Mouse (Mus musculus) neural tube, embryonic 11.5 days (tissue): Measurements from ENCODE around the gene Ctdspl2. TPM values are rescaled to one million over a fixed set of nuclear protein-coding genes. Genes with fewer than 3 reads are reported as not detected.
"Not testable (repeated sequence)": the region's sequence is repeated elsewhere in the genome, so short reads cannot be mapped to it uniquely, and the experiment has no call there.

ENCODE experiments used
- ATAC-seq: fragments of 200-750 bp; cut with Nextera tagmentation; 2 replicates; pipeline ENCODE4 v1.8.0; 2017; ENCODE audit warnings: moderate number of reproducible peaks, mild to moderate bottlenecking, moderate TSS enrichment, moderate library complexity; ENCODE audit not compliant: insufficient read depth, low FRiP score, low TSS enrichment
- DNase-seq: peaks from one replicate; pipeline ENCODE4 v3.0.0-alpha.2; 2015; ENCODE audit warnings: low spot score
- H3K27ac ChIP-seq: fragments of 300-500 bp; sonication (generic); 2 replicates; pipeline ENCODE4 v1.5.1; 2014; ENCODE audit warnings: low read depth, mild to moderate bottlenecking, low read length
- H3K27me3 ChIP-seq: fragments of 300-500 bp; sonication (generic); 2 replicates; pipeline ENCODE4 v1.6.1; 2014; ENCODE audit warnings: mild to moderate bottlenecking, low read length, mixed read lengths; ENCODE audit not compliant: control insufficient read depth, insufficient read depth
- H3K36me3 ChIP-seq: fragments of 300-500 bp; sonication (generic); 2 replicates; pipeline ENCODE4 v1.6.1; 2014; ENCODE audit warnings: mild to moderate bottlenecking, low read length, moderate library complexity, mixed read lengths; ENCODE audit not compliant: control insufficient read depth, insufficient read depth
- H3K4me1 ChIP-seq: fragments of 300-500 bp; sonication (generic); 2 replicates; pipeline ENCODE4 v1.6.1; 2014; ENCODE audit warnings: low read length, mixed read lengths; ENCODE audit not compliant: control insufficient read depth, insufficient read depth
- H3K4me2 ChIP-seq: fragments of 300-500 bp; sonication (generic); 2 replicates; pipeline ENCODE4 v1.6.1; 2014; ENCODE audit warnings: low read depth, mild to moderate bottlenecking, moderate library complexity
- H3K4me3 ChIP-seq: fragments of 300-500 bp; sonication (generic); 2 replicates; pipeline ENCODE4 v1.5.1; 2014; ENCODE audit warnings: low read depth, low read length
- H3K9ac ChIP-seq: fragments of 300-500 bp; sonication (generic); 2 replicates; pipeline ENCODE4 v1.6.1; 2014; ENCODE audit warnings: mild to moderate bottlenecking, low read length
- H3K9me3 ChIP-seq: fragments of 300-500 bp; sonication (generic); 2 replicates; pipeline ENCODE4 v1.6.1; 2016; ENCODE audit warnings: low read length; ENCODE audit not compliant: control insufficient read depth
- WGBS: fragments of 180-500 bp; shearing (Covaris S2); extraction: QIAGEN DNeasy Blood & Tissue Kit; methylation state at CpG from one replicate; pipeline ENCODE4 v1.1.7; 2014; 5-methylcytosine and 5-hydroxymethylcytosine counted together
- polyA plus RNA-seq: library from polyadenylated mRNA; unstranded; fragments of >200 nt; fragmentation: Nextera tagmentation; extraction: Ambion mirVana; gene quantifications from 2 replicates; pipeline ENCODE4 v1.2.1, GENCODE M21; 2014

Gene Ctdspl2
- 46.7 and 53.6 TPM in 2 replicates for polyA plus RNA-seq

- under 1% methylated on average over 45 of the region's 48 CpGs for WGBS
- DNase-seq (peak; percentile 98), ATAC-seq (peak; percentile 96)
- Histone ChIP-seq H3K27ac (peak within 1 kb of the TSS; percentile 75), H3K9me3 (no peaks in the 10 kb centered on the region), H3K4me1 (peaks cover 4% of the 10 kb centered on the region), H3K36me3 (no peaks in the 10 kb centered on the region), H3K4me2 (peak within 1 kb of the TSS; percentile 54), H3K9ac (peak within 1 kb of the TSS; percentile 90), H3K4me3 (peak within 1 kb of the TSS; percentile 81), H3K27me3 (no peaks in the 10 kb centered on the region)
These were observed at the start of gene Ctdspl2, which contains the start of gene Mageb3 for GRCm38 (mm10) chr2:121955765-121956223. TSS of gene Ctdspl2 (plus strand) at chr2:121956001. TSS of gene Mageb3 (minus strand) at chr2:121956092.

GRCm38 (mm10) chr2:121909975-121910374 lies 45.8 kb upstream of the Ctdspl2 start:
- no peaks in the 10 kb centered on the region; the same call in 1 of the 2 replicates for H3K36me3 ChIP-seq
- WGBS = 90% methylated on average over 3 of the region's 3 CpGs

GRCm38 (mm10) chr2:121916047-121916970 lies 39.5 kb upstream of the Ctdspl2 start:
- H3K27ac ChIP-seq = no peak overlapping the region
- H3K36me3 ChIP-seq = no peaks in the 10 kb centered on the region
- ATAC-seq (no peak), DNase-seq (no peak)
- no peaks in the 10 kb centered on the region for H3K4me1 ChIP-seq
- no peak overlapping the region for H3K9ac ChIP-seq
- H3K9me3 ChIP-seq = no peaks in the 10 kb centered on the region
- H3K4me3 ChIP-seq = no peak overlapping the region
- WGBS = 95% methylated on average over 5 of the region's 5 CpGs
- no peak overlapping the region for H3K4me2 ChIP-seq
- H3K27me3 ChIP-seq = no peaks in the 10 kb centered on the region

More at GRCm38 (mm10) chr2:121909975-121910374, 45.8 kb upstream of the Ctdspl2 start:
- Histone ChIP-seq H3K27me3 (no peaks in the 10 kb centered on the region), H3K9ac (no peak overlapping the region), H3K4me2 (no peak overlapping the region), H3K27ac (no peak overlapping the region), H3K9me3 (no peaks in the 10 kb centered on the region), H3K4me1 (no peaks in the 10 kb centered on the region), H3K4me3 (no peak overlapping the region)
- no peak for ATAC-seq
- no peak for DNase-seq

GRCm38 (mm10) chr2:121937624-121938023 lies 18.2 kb upstream of the Ctdspl2 start:
- not testable (repeated sequence) for ATAC-seq

GRCm38 (mm10) chr2:121943364-121943763 lies 12.4 kb upstream of the Ctdspl2 start:
- Histone ChIP-seq H3K4me2 (no peak overlapping the region), H3K4me3 (no peak overlapping the region), H3K4me1 (no peaks in the 10 kb centered on the region), H3K9me3 (no peaks in the 10 kb centered on the region), H3K27ac (no peak overlapping the region), H3K36me3 (no peaks in the 10 kb centered on the region), H3K27me3 (no peaks in the 10 kb centered on the region), H3K9ac (no peak overlapping the region)
- ATAC-seq (no peak), DNase-seq (no peak)
- 82% methylated on average over 3 of the region's 3 CpGs for WGBS

More at GRCm38 (mm10) chr2:121937624-121938023, 18.2 kb upstream of the Ctdspl2 start:
- not testable (repeated sequence) for H3K27me3 ChIP-seq, DNase-seq, H3K9ac ChIP-seq, H3K4me2 ChIP-seq, H3K4me1 ChIP-seq, H3K36me3 ChIP-seq, H3K9me3 ChIP-seq, H3K4me3 ChIP-seq, H3K27ac ChIP-seq
- 92% methylated on average over 2 of the region's 2 CpGs for WGBS

GRCm38 (mm10) chr2:121954971-121955656 lies 687 bp upstream of the Ctdspl2 start:
- Histone ChIP-seq H3K9me3 (no peaks in the 10 kb centered on the region), H3K9ac (peak overlapping the region; percentile 90), H3K27ac (no peak overlapping the region; the same call in 1 of the 2 replicates), H3K27me3 (no peaks in the 10 kb centered on the region), H3K4me1 (peaks cover 4% of the 10 kb centered on the region), H3K4me2 (peak overlapping the region; percentile 54), H3K36me3 (no peaks in the 10 kb centered on the region), H3K4me3 (peak overlapping the region; percentile 81)
- 19% methylated on average over 10 of the region's 10 CpGs for WGBS
- DNase-seq (peak; percentile 12), ATAC-seq (no peak)

GRCm38 (mm10) chr2:121956224-121957018 lies 620 bp downstream of the Ctdspl2 start:
- Histone ChIP-seq H3K27ac (peak overlapping the region; percentile 75), H3K4me1 (peaks cover 4% of the 10 kb centered on the region), H3K4me2 (peak overlapping the region; percentile 54), H3K4me3 (peak overlapping the region; percentile 81), H3K36me3 (no peaks in the 10 kb centered on the region), H3K27me3 (no peaks in the 10 kb centered on the region), H3K9me3 (no peaks in the 10 kb centered on the region), H3K9ac (peak overlapping the region; percentile 90)
- ATAC-seq = peak; percentile 94
- under 1% methylated on average over 44 of the region's 47 CpGs for WGBS
- DNase-seq = peak; percentile 97

- Histone ChIP-seq H3K9me3 (no peaks in the 10 kb centered on the region), H3K27me3 (no peaks in the 10 kb centered on the region), H3K36me3 (0 out of 2 replicates have a peak, but pooled peaks cover 2% of the 10 kb centered on the region), H3K4me3 (peak overlapping the region; percentile 81), H3K4me1 (peaks cover 4% of the 10 kb centered on the region), H3K4me2 (peak overlapping the region; percentile 53), H3K9ac (peak overlapping the region; percentile 90), H3K27ac (no peak overlapping the region)
- no peak for DNase-seq
- WGBS = 15% methylated on average over 8 of the region's 8 CpGs
- ATAC-seq = no peak
These were observed 1.5 kb downstream of the Ctdspl2 start for GRCm38 (mm10) chr2:121957216-121957792.
